Mouse (Mus musculus) forebrain, embryonic 14.5 days (tissue): ENCODE data around the gene Chpt1. TPM values are rescaled to one million over a fixed set of nuclear protein-coding genes. Genes with fewer than 3 reads are reported as not detected.

Source experiments
- ATAC-seq: fragments of 200-750 bp; cut with Nextera tagmentation; 2 replicates; pipeline ENCODE4 v1.8.0; 2017; ENCODE audit warnings: mild to moderate bottlenecking, moderate library complexity
- DNase-seq: peaks from one replicate; pipeline ENCODE4 v3.0.0-alpha.2; 2015; ENCODE audit warnings: low spot score
- H3K27ac ChIP-seq: fragments of 300-500 bp; sonication (generic); 2 replicates; pipeline ENCODE4 v1.5.1; 2014; ENCODE audit warnings: low read depth, mild to moderate bottlenecking, control low read depth, low read length, moderate library complexity
- H3K27me3 ChIP-seq: fragments of 300-500 bp; sonication (generic); replicated peaks from 2 replicates; pipeline ENCODE4 v1.6.1; 2014; ENCODE audit warnings: low read length, control low read depth, mixed read lengths; ENCODE audit not compliant: control insufficient read depth, insufficient read depth
- H3K36me3 ChIP-seq: fragments of 300-500 bp; sonication (generic); 2 replicates; pipeline ENCODE4 v1.6.1; 2014; ENCODE audit warnings: low read length, control low read depth; ENCODE audit not compliant: control insufficient read depth, insufficient read depth
- H3K4me1 ChIP-seq: fragments of 300-500 bp; sonication (generic); 2 replicates; pipeline ENCODE4 v1.6.1; 2014; ENCODE audit warnings: antibody characterized with exemption, low read length, control low read depth; ENCODE audit not compliant: control insufficient read depth, insufficient read depth
- H3K4me2 ChIP-seq: fragments of 300-500 bp; sonication (generic); 2 replicates; pipeline ENCODE4 v1.6.1; 2014; ENCODE audit warnings: mild to moderate bottlenecking, control low read depth, low read length
- H3K4me3 ChIP-seq: fragments of 300-500 bp; sonication (generic); 2 replicates; pipeline ENCODE4 v1.5.1; 2014; ENCODE audit warnings: low read depth, low read length, control low read depth
- H3K9ac ChIP-seq: fragments of 300-500 bp; sonication (generic); 2 replicates; pipeline ENCODE4 v1.6.1; 2014; ENCODE audit warnings: mild to moderate bottlenecking, low read length, control low read depth, moderate library complexity
- H3K9me3 ChIP-seq: fragments of 300-500 bp; sonication (generic); replicated peaks from 2 replicates; pipeline ENCODE4 v1.6.1; 2016; ENCODE audit warnings: low read length, control low read depth, mixed read lengths; ENCODE audit not compliant: control insufficient read depth
- WGBS: fragments of 180-500 bp; shearing (Covaris S2); extraction: QIAGEN DNeasy Blood & Tissue Kit; methylation state at CpG from one replicate; pipeline ENCODE4 v1.1.7; 2014; 5-methylcytosine and 5-hydroxymethylcytosine counted together
- polyA plus RNA-seq: library from polyadenylated mRNA; unstranded; fragments of >200 nt; fragmentation: Nextera tagmentation; extraction: Ambion mirVana; gene quantifications from 2 replicates; pipeline ENCODE4 v1.2.1, GENCODE M21; 2014

The Chpt1 gene
- polyA plus RNA-seq, 1 experiment from 2014 or later, result 5.0 TPM

GRCm38 (mm10) chr10:88501886-88502765, 1.7 kb downstream of the Chpt1 start:
- Histone ChIP-seq H3K4me2 (peak overlapping the region; percentile 78; the same call in 1 of the 2 replicates), H3K27me3 (no peaks in the 10 kb centered on the region), H3K4me3 (no peak overlapping the region), H3K27ac (no peak overlapping the region), H3K9me3 (no peaks in the 10 kb centered on the region), H3K36me3 (no peaks in the 10 kb centered on the region), H3K4me1 (peaks cover 8% of the 10 kb centered on the region; the same call in 1 of the 2 replicates), H3K9ac (no peak overlapping the region)
- 56% methylated on average over 13 of the region's 13 CpGs for WGBS
- no peak for ATAC-seq
- DNase-seq, result peak; percentile 16

DNA sequence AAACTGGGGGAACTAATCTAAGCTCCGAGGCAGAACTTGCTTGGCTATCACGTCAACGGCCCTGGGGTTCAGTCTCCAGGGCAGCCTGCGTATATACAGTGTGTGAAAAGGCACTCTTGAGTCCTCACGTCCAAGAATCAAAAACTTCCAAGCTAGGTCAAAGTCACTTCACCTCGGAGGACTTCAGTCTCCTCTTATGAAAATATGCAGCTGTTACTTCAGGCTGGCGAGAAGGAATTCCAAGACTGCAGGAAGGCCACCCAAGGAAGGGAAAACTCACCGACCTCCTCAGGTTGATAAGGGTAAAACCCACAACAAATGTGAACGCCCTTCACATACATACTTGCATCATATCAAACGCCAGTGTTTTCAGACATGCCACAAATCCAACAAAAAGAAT, 2.5 kb downstream of the Chpt1 start:
- no peak overlapping the region for H3K4me2 ChIP-seq

GRCm38 (mm10) chr10:88499993-88500392, 3.9 kb downstream of the Chpt1 start:
- H3K4me3 ChIP-seq, result no peak overlapping the region
- H3K27me3 ChIP-seq, result no peaks in the 10 kb centered on the region
- no peak overlapping the region for H3K4me2 ChIP-seq
- H3K9ac ChIP-seq, result no peak overlapping the region
- H3K4me1 ChIP-seq, result peaks cover 8% of the 10 kb centered on the region; the same call in 1 of the 2 replicates
- no peaks in the 10 kb centered on the region for H3K36me3 ChIP-seq
- WGBS, result 77% methylated on average over 5 of the region's 5 CpGs
- no peak overlapping the region for H3K27ac ChIP-seq
- ATAC-seq (no peak), DNase-seq (no peak)
- H3K9me3 ChIP-seq, result no peaks in the 10 kb centered on the region

More for the DNA sequence above, 2.5 kb downstream of the Chpt1 start:
- H3K36me3 ChIP-seq, result no peaks in the 10 kb centered on the region
- H3K4me1 ChIP-seq, result peaks cover 8% of the 10 kb centered on the region; the same call in 1 of the 2 replicates
- ATAC-seq, result no peak
- H3K4me3 ChIP-seq, result no peak overlapping the region
- H3K9ac ChIP-seq, result no peak overlapping the region
- no peaks in the 10 kb centered on the region for H3K9me3 ChIP-seq
- H3K27me3 ChIP-seq, result no peaks in the 10 kb centered on the region
- no peak for DNase-seq
- no peak overlapping the region for H3K27ac ChIP-seq
- WGBS, result 91% methylated on average over 10 of the region's 10 CpGs

- no peaks in the 10 kb centered on the region for H3K9me3 ChIP-seq
- H3K4me1 ChIP-seq, result 0 out of 2 replicates have a peak, but pooled peaks cover under 1% of the 10 kb centered on the region
- H3K36me3 ChIP-seq, result no peaks in the 10 kb centered on the region
- H3K27ac ChIP-seq, result no peak overlapping the region
- no peak overlapping the region for H3K9ac ChIP-seq
- H3K4me3 ChIP-seq, result no peak overlapping the region
- WGBS, result 76% methylated on average over 11 of the region's 11 CpGs
- H3K27me3 ChIP-seq, result no peaks in the 10 kb centered on the region
- no peak overlapping the region for H3K4me2 ChIP-seq
- no peak for DNase-seq
- ATAC-seq, result no peak
These were observed 6.9 kb downstream of the Chpt1 start for GRCm38 (mm10) chr10:88496864-88497564.

- no peaks in the 10 kb centered on the region for H3K27me3 ChIP-seq
- no peak overlapping the region for H3K9ac ChIP-seq
- DNase-seq (no peak), ATAC-seq (no peak)
- H3K4me1 ChIP-seq, result no peaks in the 10 kb centered on the region
- 91% methylated on average over 4 of the region's 4 CpGs for WGBS
- no peak overlapping the region for H3K27ac ChIP-seq
- no peaks in the 10 kb centered on the region for H3K36me3 ChIP-seq
- H3K4me2 ChIP-seq, result no peak overlapping the region
- H3K4me3 ChIP-seq, result no peak overlapping the region
- no peaks in the 10 kb centered on the region for H3K9me3 ChIP-seq
These were observed 8.8 kb downstream of the Chpt1 start for GRCm38 (mm10) chr10:88494959-88495587.

GRCm38 (mm10) chr10:88492658-88493057, 11.2 kb downstream of the Chpt1 start:
- H3K9me3 ChIP-seq, result no peaks in the 10 kb centered on the region
- H3K4me1 ChIP-seq, result no peaks in the 10 kb centered on the region

GRCm38 (mm10) chr10:88491632-88492031, 12.2 kb downstream of the Chpt1 start:
- Histone ChIP-seq H3K36me3 (no peaks in the 10 kb centered on the region), H3K4me2 (no peak overlapping the region), H3K9ac (no peak overlapping the region), H3K4me1 (no peaks in the 10 kb centered on the region), H3K27ac (no peak overlapping the region), H3K4me3 (no peak overlapping the region), H3K9me3 (no peaks in the 10 kb centered on the region), H3K27me3 (no peaks in the 10 kb centered on the region)
- ATAC-seq (no peak), DNase-seq (no peak)
- WGBS, result 55% methylated on average over 7 of the region's 7 CpGs

More at GRCm38 (mm10) chr10:88492658-88493057, 11.2 kb downstream of the Chpt1 start:
- no peak overlapping the region for H3K4me3 ChIP-seq
- WGBS, result 76% methylated on average over 8 of the region's 8 CpGs
- ATAC-seq, result no peak
- no peak overlapping the region for H3K4me2 ChIP-seq
- no peak for DNase-seq
- no peak overlapping the region for H3K9ac ChIP-seq
- H3K27me3 ChIP-seq, result no peaks in the 10 kb centered on the region
- H3K36me3 ChIP-seq, result no peaks in the 10 kb centered on the region
- H3K27ac ChIP-seq, result no peak overlapping the region

- Histone ChIP-seq H3K36me3 (no peaks in the 10 kb centered on the region), H3K4me3 (no peak overlapping the region), H3K9ac (no peak overlapping the region), H3K27ac (no peak overlapping the region), H3K4me1 (no peaks in the 10 kb centered on the region), H3K27me3 (no peaks in the 10 kb centered on the region), H3K9me3 (no peaks in the 10 kb centered on the region), H3K4me2 (no peak overlapping the region)
- WGBS, result 94% methylated on average over 5 of the region's 5 CpGs
- no peak for DNase-seq
- no peak for ATAC-seq
These were observed 15.2 kb downstream of the Chpt1 start for GRCm38 (mm10) chr10:88488629-88489028.
